Mouse (Mus musculus) spleen, embryonic (tissue): ENCODE data around the gene Fam71b.

Source experiments
- CTCF ChIA-PET: fragments of 350-600 bp; sonication (Branson Sonifier 250); formaldehyde crosslinking; loops from one replicate; lab custom pipeline; 2022; lab: Charles Lee

The Fam71b gene

GRCm38 (mm10) chr11:46396167-46396859 is at the start of gene Fam71b:
Gene Fam71b (plus strand): TSS chr11:46396559.
- CTCF ChIA-PET, result interaction anchor here (3.4 kb wide), 1 partner anchor 13 kb away, joined by 12 read pairs; no protein-coding TSS in a partner anchor

- CTCF ChIA-PET, result interaction anchor here (0.7 kb wide), 1 partner anchor 16 kb away, joined by 3 read pairs; no protein-coding TSS in a partner anchor
Observed at GRCm38 (mm10) chr11:46347756-46348155, 48.6 kb upstream of the Fam71b start.

- CTCF ChIA-PET, result interaction anchor here (0.6 to 0.7 kb wide), 2 partner anchors 15 to 52 kb away, joined by 3 to 5 read pairs; no protein-coding TSS in a partner anchor
Observed at GRCm38 (mm10) chr11:46348416-46348815, 47.9 kb upstream of the Fam71b start.

GRCm38 (mm10) chr11:46349681-46350410 is 46.5 kb upstream of the Fam71b start:
- CTCF ChIA-PET, result interaction anchor here (0.6 to 1.1 kb wide), 2 partner anchors 13 to 28 kb away, joined by 3 read pairs; no protein-coding TSS in a partner anchor

- CTCF ChIA-PET, result interaction anchor here (0.6 kb wide), 1 partner anchor 295 kb away, joined by 4 read pairs; no protein-coding TSS in a partner anchor
Observed at GRCm38 (mm10) chr11:46358369-46358768, 38.0 kb upstream of the Fam71b start.

- CTCF ChIA-PET, result no interaction called here
Observed at GRCm38 (mm10) chr11:46360991-46361665, 35.2 kb upstream of the Fam71b start.

DNA sequence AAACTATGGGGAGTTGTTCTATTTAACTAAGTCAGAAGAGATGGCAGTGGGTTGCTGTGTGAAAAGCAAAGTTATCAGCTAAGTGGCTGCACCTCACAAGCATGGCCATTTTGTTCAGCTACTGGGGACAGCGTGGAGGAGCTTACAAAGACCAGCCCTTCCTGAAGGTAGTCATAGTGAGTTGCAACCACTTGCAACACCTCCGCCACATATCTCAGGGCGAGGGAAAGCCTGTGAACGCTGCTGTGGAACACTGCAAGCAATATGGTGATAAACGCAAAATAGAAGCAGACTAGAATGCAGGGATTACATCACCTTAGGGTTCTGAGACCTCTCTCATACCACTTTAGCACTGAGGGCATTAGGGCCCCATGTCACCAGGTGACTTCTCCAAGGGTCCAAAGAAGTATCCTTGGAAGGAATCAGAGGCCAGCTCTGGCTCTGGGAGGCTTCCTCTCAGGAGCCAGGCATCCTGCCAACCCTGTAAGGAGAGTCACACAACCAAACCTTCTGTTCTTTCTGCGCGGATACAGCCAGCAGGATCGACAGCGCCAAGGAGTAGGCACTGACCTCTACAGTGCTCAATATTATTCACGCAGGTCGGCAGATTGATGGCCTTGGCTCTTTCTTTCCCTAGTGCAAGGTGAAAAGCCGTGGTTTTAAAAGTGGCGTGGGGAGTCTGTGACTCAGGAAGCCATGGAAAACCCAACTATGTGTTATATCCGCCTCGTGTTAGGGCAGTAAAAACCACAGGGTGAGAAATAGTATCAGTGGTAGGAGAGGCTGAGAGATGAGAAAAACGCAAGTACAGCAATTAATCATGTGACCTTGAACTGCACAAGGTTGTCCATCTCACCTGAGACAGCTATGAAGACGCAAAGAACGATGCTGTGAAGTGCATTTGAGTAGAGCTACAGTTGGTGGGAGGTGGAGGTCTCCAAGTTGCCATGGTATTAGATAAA is 34.0 kb upstream of the Fam71b start:
- CTCF ChIA-PET, result interaction anchor here (0.7 to 0.9 kb wide), 2 partner anchors 13 to 79 kb away, joined by 3 read pairs; no protein-coding TSS in a partner anchor

GRCm38 (mm10) chr11:46363864-46364263 is 32.5 kb upstream of the Fam71b start:
- CTCF ChIA-PET, result interaction anchor here (0.6 kb wide), 1 partner anchor 16 kb away, joined by 3 read pairs; no protein-coding TSS in a partner anchor

DNA sequence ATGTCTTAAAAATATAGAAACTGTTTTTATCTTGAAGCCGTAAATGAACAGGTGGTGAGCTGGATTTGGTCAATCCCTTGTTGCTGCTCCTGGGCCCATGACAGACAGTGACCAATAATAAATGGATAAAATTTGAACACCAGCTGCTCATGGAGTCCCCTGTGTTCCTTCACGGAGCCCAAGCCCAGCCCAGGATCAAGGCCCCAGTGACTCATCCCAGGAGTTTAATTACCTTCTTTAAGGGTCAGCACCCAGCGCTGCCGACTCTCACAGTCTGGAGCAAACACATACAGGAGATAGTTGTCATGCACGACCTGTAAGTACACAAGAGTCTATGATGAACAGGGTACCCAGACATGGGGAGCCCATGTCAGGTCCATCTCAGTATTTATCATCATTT is 30.6 kb upstream of the Fam71b start:
- CTCF ChIA-PET, result no interaction called here

DNA sequence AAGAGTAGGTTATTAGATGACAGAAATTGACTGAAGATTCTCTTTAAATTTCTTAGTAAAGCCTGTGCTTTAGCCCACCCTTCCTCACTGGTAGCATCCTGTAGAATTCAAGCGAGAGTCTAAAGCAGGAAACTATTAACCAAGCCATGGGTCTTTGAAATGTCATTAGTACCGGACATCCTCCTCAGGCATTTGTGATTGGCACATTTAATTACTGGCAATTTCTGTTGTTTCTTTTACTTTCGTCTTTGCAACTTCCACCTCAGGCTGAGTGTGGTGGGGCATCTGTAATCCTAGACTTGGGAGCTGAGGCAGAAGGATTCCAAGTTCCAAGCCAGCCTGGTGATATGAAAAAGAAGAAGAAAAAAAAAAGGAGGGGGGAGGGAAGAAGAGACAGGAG is 30.0 kb upstream of the Fam71b start:
- CTCF ChIA-PET, result interaction anchor here (0.6 kb wide), 1 partner anchor 53 kb away, joined by 3 read pairs; no protein-coding TSS in a partner anchor

DNA sequence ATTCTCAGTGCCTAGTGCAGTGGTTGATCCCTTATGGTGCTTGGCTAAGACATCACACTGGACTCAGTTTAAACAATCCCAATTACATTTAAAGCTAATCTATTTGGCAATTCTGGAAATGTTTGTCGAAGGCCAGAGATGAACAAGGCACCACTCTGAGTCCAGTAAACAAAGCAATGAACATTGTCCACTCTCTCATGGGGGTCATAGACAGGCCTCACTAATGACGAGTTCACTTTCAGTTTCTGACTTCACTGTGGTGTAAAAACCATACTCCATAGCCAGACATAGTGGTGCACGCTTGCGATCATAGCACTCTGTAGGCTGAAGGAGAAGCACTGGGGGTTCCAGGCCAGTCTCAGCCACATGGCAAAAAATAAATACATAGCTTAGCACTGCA is 25.9 kb upstream of the Fam71b start:
- CTCF ChIA-PET, result no interaction called here

DNA sequence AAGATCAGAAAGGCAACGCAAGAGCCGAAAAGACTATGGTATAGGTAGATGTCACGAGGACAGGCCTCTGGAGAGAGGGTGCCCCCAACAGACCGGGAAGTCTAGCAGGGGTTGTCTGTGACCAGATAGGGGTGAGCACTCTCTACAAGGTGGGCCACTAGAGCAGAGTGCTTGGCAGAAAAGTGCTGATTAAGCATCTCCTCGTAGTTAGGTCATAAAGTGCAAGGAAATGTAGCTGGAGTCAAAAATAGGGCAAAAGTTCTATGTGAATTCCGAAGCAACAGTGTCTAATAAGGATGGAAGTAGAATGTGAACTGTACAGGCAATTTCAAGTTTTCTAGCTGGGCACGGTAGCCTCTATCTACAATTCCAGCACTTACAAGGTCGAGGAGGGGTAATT is 25.1 kb upstream of the Fam71b start:
- CTCF ChIA-PET, result no interaction called here

DNA sequence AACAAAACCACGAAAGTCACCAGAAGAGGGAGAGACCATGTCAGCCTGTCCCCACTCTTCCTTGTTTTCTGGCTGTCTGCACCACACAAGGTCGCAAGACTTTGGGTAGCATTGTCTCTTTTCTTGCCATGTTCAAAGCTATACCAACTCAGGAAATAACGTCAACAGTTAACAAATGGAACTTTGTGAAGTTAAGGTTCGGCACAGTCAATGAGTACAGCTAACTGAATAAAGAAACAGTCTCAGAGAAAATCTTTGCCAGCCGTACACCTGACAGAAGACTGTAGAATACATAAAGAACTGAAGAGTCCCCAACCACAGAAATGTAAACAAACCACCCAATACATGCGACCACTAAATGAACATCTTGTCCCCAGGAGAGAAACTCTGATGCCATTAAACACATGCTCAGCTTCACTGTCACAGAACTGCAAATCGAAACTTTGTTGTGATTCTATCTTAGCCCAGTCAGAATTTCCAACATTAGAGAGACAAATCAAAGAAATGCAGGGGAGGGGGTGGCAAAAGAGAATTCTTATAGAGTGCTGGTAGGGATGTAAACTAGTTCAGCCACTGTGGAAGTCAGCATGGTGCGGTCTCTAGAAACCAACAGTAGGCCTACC is 23.9 kb upstream of the Fam71b start:
- CTCF ChIA-PET, result interaction anchor here (0.7 kb wide), 1 partner anchor 49 kb away, joined by 5 read pairs; no protein-coding TSS in a partner anchor

DNA sequence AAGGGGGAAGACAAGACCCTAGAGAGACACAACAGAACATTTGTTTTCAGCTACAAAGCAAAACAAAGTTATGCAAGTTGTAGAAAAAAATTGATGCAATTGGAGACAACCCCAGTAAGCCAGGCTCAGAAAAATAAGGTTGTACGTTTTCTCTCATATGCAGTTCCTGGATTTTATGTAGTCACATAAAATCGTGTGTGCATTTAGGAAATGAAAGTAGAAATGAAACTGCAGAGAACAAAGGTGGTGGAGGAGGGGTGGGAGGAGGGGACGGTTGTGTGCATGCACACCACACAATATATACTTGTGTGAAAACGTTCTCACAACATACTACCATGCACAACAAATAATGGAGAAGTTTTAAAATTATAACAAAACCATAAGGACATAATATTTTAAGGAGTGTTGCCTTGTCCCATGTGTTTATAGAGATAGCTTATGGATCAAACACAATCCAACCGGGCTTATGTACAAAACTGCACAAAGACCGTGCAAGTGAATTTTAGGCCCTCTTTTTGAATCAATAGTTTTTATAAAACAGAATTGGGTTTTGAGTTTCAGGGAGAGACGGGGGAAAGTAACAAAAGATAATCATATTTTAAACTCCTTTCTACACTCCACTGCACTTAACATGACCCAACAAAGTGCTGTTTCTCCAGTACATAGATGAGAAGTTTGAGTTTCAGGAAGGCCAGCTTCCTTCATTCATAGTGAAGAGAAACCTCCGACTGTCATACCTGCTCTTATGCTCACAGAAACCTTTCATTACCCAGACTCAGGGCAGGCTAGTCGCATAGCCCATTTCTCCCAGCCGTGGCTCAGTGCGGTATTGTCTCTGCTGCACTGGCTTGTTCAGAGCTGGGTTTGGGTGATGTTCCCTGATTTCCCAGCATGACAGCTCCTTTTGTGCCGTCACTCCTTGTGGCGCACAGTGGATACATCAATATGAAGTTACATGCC is 23.0 kb upstream of the Fam71b start:
- CTCF ChIA-PET, result interaction anchor here (0.7 to 1.0 kb wide), 2 partner anchors 47 to 50 kb away, joined by 4 to 5 read pairs; no protein-coding TSS in a partner anchor

GRCm38 (mm10) chr11:46375015-46375414 is 21.3 kb upstream of the Fam71b start:
- CTCF ChIA-PET, result interaction anchor here (0.6 kb wide), 1 partner anchor 922 kb away, joined by 4 read pairs; no protein-coding TSS in a partner anchor

- CTCF ChIA-PET, result interaction anchor here (0.5 kb wide), 1 partner anchor 347 kb away, joined by 3 read pairs; no protein-coding TSS in a partner anchor
Observed at GRCm38 (mm10) chr11:46377316-46377715, 19.0 kb upstream of the Fam71b start.

- CTCF ChIA-PET, result interaction anchor here (0.5 kb wide), 1 partner anchor 348 kb away, joined by 3 read pairs; no protein-coding TSS in a partner anchor
Observed at GRCm38 (mm10) chr11:46377819-46378782, 18.3 kb upstream of the Fam71b start.
